Mouse (Mus musculus): ENCODE results near the gene Hes2. TPM values are rescaled to one million over a fixed set of nuclear protein-coding genes. Genes with fewer than 3 reads are reported as not detected.

Gene Hes2
- total and polyA plus RNA-seq, 3 experiments: 0.04 to 0.33 TPM; not detected in 1

DNA sequence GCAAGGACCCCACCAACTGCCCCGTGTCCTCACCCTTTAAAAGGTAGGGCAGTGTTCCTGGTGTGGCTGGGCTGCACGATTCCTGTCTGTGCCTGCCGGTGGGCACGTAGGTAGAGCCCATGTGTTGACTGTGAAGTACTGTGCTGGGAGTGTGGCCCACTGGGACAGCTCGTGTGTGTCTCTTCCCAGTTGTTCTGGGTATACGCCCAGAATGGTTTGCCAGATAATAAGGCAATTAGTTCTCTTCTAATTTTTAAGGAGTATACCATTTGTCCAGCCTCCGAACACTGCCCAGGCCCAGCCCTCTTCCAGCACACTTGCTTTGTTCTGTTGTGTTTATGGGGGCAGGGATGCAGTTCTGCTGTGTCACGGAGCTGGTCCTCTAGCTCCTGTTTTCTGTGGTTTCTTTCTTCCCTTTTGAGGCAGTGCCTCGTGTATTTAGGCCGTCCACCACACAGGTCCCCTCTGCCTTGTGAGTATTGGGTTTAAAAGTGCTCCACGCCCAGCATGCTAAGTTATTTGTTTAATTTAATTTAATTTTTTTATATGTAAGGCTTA is 31.5 kb downstream of the Hes2 start:
- ATAC-seq (ENCODE audit: extremely low read depth, insufficient number of reproducible peaks, low FRiP score, poor library complexity, severe bottlenecking): peak; percentile 77
- H3K4me3 ChIP-seq (ENCODE audit: low read depth, low read length): peak overlapping the region; percentile 60; the same call in 1 of the 2 replicates

GRCm38 (mm10) chr4:152190701-152191100 is 32.0 kb downstream of the Hes2 start:
- no peak for ATAC-seq (ENCODE audit: extremely low read depth, insufficient number of reproducible peaks, low FRiP score, poor library complexity, severe bottlenecking)
- Histone ChIP-seq H3K4me3 (ENCODE audit: low read depth, low read length) (no peak overlapping the region; the same call in 1 of the 2 replicates), H3K9me3 (replicated peaks) (no peaks in the 10 kb centered on the region), H3K36me3 (replicated peaks) (peaks cover 34% of the 10 kb centered on the region), H3K4me1 (ENCODE audit: insufficient read depth, low read depth, low read length) (peaks cover 73% of the 10 kb centered on the region), H3K27me3 (ENCODE audit: insufficient read depth, low read length) (no peaks in the 10 kb centered on the region)
- TF ChIP-seq GATA1 (IDR thresholded peaks at IDR 0.05; ENCODE audit: borderline replicate concordance, low read length) (no peak), TAL1 (conservative IDR thresholded peaks at IDR 0.05; ENCODE audit: low read depth, low read length) (no peak), CTCF (IDR thresholded peaks at IDR 0.05; ENCODE audit: low read depth, low read length) (no peak)
- no peak for DNase-seq (ENCODE audit: low spot score)

More for the DNA sequence above, 31.5 kb downstream of the Hes2 start:
- Histone ChIP-seq H3K36me3 (replicated peaks) (peaks cover 31% of the 10 kb centered on the region), H3K9me3 (replicated peaks) (no peaks in the 10 kb centered on the region), H3K27me3 (ENCODE audit: insufficient read depth, low read length) (no peaks in the 10 kb centered on the region), H3K4me1 (ENCODE audit: insufficient read depth, low read depth, low read length) (peaks cover 73% of the 10 kb centered on the region)
- peak; percentile 67 for DNase-seq (ENCODE audit: low spot score)
- TF ChIP-seq POLR2AphosphoS5 (IDR thresholded peaks at IDR 0.05; ENCODE audit: insufficient replicate concordance, low read depth, low read length) (no peak), TAL1 (conservative IDR thresholded peaks at IDR 0.05; ENCODE audit: low read depth, low read length) (no peak), GATA2 (IDR thresholded peaks at IDR 0.05; ENCODE audit: borderline replicate concordance, low read depth, low read length) (no peak), GATA1 (IDR thresholded peaks at IDR 0.05; ENCODE audit: borderline replicate concordance, low read length) (no peak), CTCF (IDR thresholded peaks at IDR 0.05; ENCODE audit: low read depth, low read length) (no peak)

DNA sequence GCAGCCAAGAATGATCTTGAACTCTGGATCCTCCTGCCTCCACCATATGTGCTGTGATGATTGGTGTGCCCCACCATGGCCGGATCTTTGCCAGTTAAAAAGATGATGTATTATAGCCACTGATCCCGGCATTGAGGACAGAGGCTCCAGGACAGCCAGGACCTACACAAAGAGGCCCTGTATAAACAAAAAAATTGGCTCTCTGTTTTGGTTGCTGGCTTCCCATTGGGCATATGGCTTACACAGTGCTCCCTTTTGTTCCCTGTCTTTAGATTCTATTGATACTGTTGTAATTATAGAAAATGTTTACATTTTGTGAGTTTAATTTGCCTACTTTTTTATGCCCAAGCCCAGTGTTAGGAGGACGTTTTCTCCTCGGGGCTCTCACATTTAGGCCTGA is 33.9 kb downstream of the Hes2 start:
- Histone ChIP-seq H3K36me3 (replicated peaks) (peaks cover 34% of the 10 kb centered on the region), H3K4me1 (ENCODE audit: insufficient read depth, low read depth, low read length) (peaks cover 72% of the 10 kb centered on the region), H3K27me3 (ENCODE audit: insufficient read depth, low read length) (no peaks in the 10 kb centered on the region), H3K9me3 (replicated peaks) (no peaks in the 10 kb centered on the region), H3K4me3 (ENCODE audit: low read depth, low read length) (no peak overlapping the region)
- DNase-seq (ENCODE audit: low spot score): no peak
- no peak for ATAC-seq (ENCODE audit: extremely low read depth, insufficient number of reproducible peaks, low FRiP score, poor library complexity, severe bottlenecking)
- TF ChIP-seq GATA1 (IDR thresholded peaks at IDR 0.05; ENCODE audit: borderline replicate concordance, low read length) (no peak), GATA2 (IDR thresholded peaks at IDR 0.05; ENCODE audit: borderline replicate concordance, low read depth, low read length) (no peak), CTCF (IDR thresholded peaks at IDR 0.05; ENCODE audit: low read depth, low read length) (no peak), TAL1 (conservative IDR thresholded peaks at IDR 0.05; ENCODE audit: low read depth, low read length) (no peak), POLR2AphosphoS5 (IDR thresholded peaks at IDR 0.05; ENCODE audit: insufficient replicate concordance, low read depth, low read length) (no peak)

DNA sequence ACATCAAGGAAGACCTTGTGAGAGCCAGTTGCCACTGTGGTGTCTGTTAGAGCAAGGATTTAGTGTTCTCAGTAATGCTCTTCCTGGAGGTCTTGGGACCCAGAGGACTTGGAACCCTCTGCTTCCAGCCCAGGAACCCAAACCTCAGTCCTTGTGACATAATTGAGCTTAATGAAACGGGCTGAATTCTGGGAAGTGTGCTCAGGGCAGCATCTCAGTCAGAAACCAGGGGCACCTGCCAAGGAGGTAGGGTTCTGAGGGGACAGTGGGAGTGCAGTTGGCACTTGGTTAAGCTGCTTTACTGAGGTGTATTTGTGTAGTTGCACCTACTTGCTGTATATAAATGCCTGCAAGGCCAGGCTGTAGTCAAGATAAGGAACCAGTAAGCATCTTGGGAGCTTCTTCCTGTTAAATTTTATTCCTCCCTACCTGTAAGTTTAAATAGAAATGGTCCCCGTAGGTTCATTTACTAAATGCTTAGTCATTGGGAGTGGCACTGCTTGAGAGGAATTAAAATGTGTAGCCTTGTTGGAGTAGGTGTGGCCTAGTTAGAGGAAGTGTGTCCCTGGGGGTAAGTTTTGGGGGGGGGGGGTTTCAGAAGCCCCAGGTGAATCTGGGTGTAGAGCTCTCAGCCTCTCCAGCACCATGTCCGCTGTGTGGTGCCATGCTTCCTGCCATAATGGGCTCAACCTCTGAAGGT is 36.0 kb downstream of the Hes2 start:
- Histone ChIP-seq H3K9me3 (replicated peaks) (no peaks in the 10 kb centered on the region), H3K4me1 (ENCODE audit: insufficient read depth, low read depth, low read length) (peaks cover 67% of the 10 kb centered on the region), H3K4me3 (ENCODE audit: low read depth, low read length) (no peak overlapping the region), H3K27me3 (ENCODE audit: insufficient read depth, low read length) (no peaks in the 10 kb centered on the region), H3K36me3 (replicated peaks) (peaks cover 22% of the 10 kb centered on the region)
- ATAC-seq (ENCODE audit: extremely low read depth, insufficient number of reproducible peaks, low FRiP score, poor library complexity, severe bottlenecking) (no peak), DNase-seq (ENCODE audit: low spot score) (no peak)
- TF ChIP-seq POLR2AphosphoS5 (IDR thresholded peaks at IDR 0.05; ENCODE audit: insufficient replicate concordance, low read depth, low read length) (no peak), GATA2 (IDR thresholded peaks at IDR 0.05; ENCODE audit: borderline replicate concordance, low read depth, low read length) (no peak), CTCF (IDR thresholded peaks at IDR 0.05; ENCODE audit: low read depth, low read length) (no peak), TAL1 (conservative IDR thresholded peaks at IDR 0.05; ENCODE audit: low read depth, low read length) (no peak), GATA1 (IDR thresholded peaks at IDR 0.05; ENCODE audit: borderline replicate concordance, low read length) (no peak)

- ATAC-seq (ENCODE audit: extremely low read depth, insufficient number of reproducible peaks, low FRiP score, poor library complexity, severe bottlenecking): no peak
- no peaks in the 10 kb centered on the region for H3K9me3 ChIP-seq (replicated peaks)
- H3K4me1 ChIP-seq (ENCODE audit: insufficient read depth, low read depth, low read length): peaks cover 56% of the 10 kb centered on the region
- no peaks in the 10 kb centered on the region for H3K27me3 ChIP-seq (ENCODE audit: insufficient read depth, low read length)
- no peak for DNase-seq (ENCODE audit: low spot score)
- no peak overlapping the region for H3K4me3 ChIP-seq (ENCODE audit: low read depth, low read length)
- TF ChIP-seq POLR2AphosphoS5 (IDR thresholded peaks at IDR 0.05; ENCODE audit: insufficient replicate concordance, low read depth, low read length): no peak
- no peak for TF ChIP-seq GATA2 (IDR thresholded peaks at IDR 0.05; ENCODE audit: borderline replicate concordance, low read depth, low read length)
- no peak for TF ChIP-seq CTCF (IDR thresholded peaks at IDR 0.05; ENCODE audit: low read depth, low read length)
- no peak for TF ChIP-seq GATA1 (IDR thresholded peaks at IDR 0.05; ENCODE audit: borderline replicate concordance, low read length)
- TF ChIP-seq TAL1 (conservative IDR thresholded peaks at IDR 0.05; ENCODE audit: low read depth, low read length): no peak
- peaks cover 28% of the 10 kb centered on the region for H3K36me3 ChIP-seq (replicated peaks)
These were observed 37.6 kb downstream of the Hes2 start for GRCm38 (mm10) chr4:152196276-152196675.

- Histone ChIP-seq H3K4me1 (ENCODE audit: insufficient read depth, low read depth, low read length) (peaks cover 59% of the 10 kb centered on the region), H3K27me3 (ENCODE audit: insufficient read depth, low read length) (no peaks in the 10 kb centered on the region), H3K9me3 (replicated peaks) (no peaks in the 10 kb centered on the region), H3K36me3 (replicated peaks) (peaks cover 36% of the 10 kb centered on the region), H3K4me3 (ENCODE audit: low read depth, low read length) (no peak overlapping the region)
- TF ChIP-seq POLR2AphosphoS5 (IDR thresholded peaks at IDR 0.05; ENCODE audit: insufficient replicate concordance, low read depth, low read length): no peak
- no peak for TF ChIP-seq GATA2 (IDR thresholded peaks at IDR 0.05; ENCODE audit: borderline replicate concordance, low read depth, low read length)
- no peak for TF ChIP-seq CTCF (IDR thresholded peaks at IDR 0.05; ENCODE audit: low read depth, low read length)
- TF ChIP-seq TAL1 (conservative IDR thresholded peaks at IDR 0.05; ENCODE audit: low read depth, low read length): no peak
- no peak for TF ChIP-seq GATA1 (IDR thresholded peaks at IDR 0.05; ENCODE audit: borderline replicate concordance, low read length)
- DNase-seq (ENCODE audit: low spot score) (no peak), ATAC-seq (ENCODE audit: extremely low read depth, insufficient number of reproducible peaks, low FRiP score, poor library complexity, severe bottlenecking) (peak; percentile 18; the same call in 1 of the 2 replicates)
These were observed 38.9 kb downstream of the Hes2 start for GRCm38 (mm10) chr4:152197545-152197944.

Measured in G1E (cell line).